Mouse (Mus musculus) cortical plate, adult 2 months (tissue): ENCODE data around the gene Eif4g1.

Experiments
- CTCF ChIP-seq: fragments of 200-500 bp; IDR thresholded peaks from 2 replicates; pipeline ENCODE4 v1.5.1; 2011; ENCODE audit warnings: mild to moderate bottlenecking, control low read depth, low read length; ENCODE audit not compliant: insufficient read depth; ENCODE audit errors: extremely low read depth
- POLR2A ChIP-seq: fragments of 200-500 bp; IDR thresholded peaks from 2 replicates; pipeline ENCODE4 v1.6.1; 2011; ENCODE audit warnings: mild to moderate bottlenecking, low read length, control low read depth; ENCODE audit not compliant: insufficient read depth; ENCODE audit errors: extremely low read depth

GRCm38 (mm10) chr16:20735651-20736050 lies 67.5 kb downstream of the Eif4g1 start:
- TF ChIP-seq POLR2A (no peak), CTCF (no peak)
